Mouse (Mus musculus): Measurements from ENCODE around the gene Tsc22d3. TPM values are rescaled to one million over a fixed set of nuclear protein-coding genes. Genes with fewer than 3 reads are reported as not detected.
"Not testable (repeated sequence)": the region's sequence is repeated elsewhere in the genome, so short reads cannot be mapped to it uniquely, and the experiment has no call there.

Tsc22d3 gene
- polyA plus RNA-seq, 1 experiment from 2014 or later = 132 TPM

GRCm38 (mm10) chrX:140506436-140507180 lies 93.9 kb downstream of the Tsc22d3 start:
- WGBS = 77% methylated on average over 6 of the region's 6 CpGs
- no peaks in the 10 kb centered on the region for H3K9me3 ChIP-seq (replicated peaks)
- H3K9ac ChIP-seq (replicated peaks) = no peak overlapping the region
- no peak for ATAC-seq (ENCODE audit: low FRiP score)
- peaks cover 15% of the 10 kb centered on the region for H3K27me3 ChIP-seq (replicated peaks)
- H3K4me1 ChIP-seq = peaks cover 5% of the 10 kb centered on the region; the same call in 1 of the 2 replicates
- no peak overlapping the region for H3K4me3 ChIP-seq (replicated peaks)
- H3K27ac ChIP-seq (replicated peaks) = no peak overlapping the region
- H3K36me3 ChIP-seq = no peaks in the 10 kb centered on the region
- no peak overlapping the region for H3K4me2 ChIP-seq

DNA sequence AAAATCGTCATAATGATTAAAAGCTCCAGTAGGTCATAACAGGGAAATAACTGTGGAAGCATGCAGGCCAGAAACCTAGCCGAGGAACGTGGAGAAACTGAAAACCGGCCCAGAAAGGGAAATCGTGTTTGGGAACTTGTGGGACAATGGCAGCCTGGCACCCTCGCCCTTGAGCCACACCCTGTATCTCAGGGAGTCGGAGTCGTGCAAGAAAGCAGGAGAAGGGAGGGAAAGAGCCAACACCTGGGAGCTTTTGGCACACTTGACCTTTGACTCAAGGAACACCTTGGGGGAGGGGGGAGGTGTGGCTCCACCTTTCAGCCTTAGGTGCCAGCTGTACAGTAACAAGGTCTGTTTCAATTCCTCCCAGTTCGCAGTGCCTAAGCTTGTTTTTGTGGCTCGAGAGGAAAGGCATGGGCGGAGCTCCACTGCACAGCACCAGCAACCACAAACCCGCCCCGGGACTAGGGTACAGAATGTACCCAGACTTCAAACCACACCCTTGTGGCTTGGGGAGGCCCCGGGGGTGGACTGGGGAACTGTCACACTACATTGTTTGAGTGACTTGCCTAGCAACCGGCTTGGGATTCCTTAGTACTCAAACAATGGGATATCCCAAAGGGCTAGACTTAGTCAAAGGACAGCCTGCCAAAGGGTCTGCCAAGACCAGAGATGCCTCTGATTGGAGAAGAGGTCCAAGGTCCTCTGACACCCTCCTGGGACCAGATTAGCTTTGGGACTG lies 94.8 kb downstream of the Tsc22d3 start:
- Histone ChIP-seq H3K4me2 (no peak overlapping the region), H3K9me3 (replicated peaks) (no peaks in the 10 kb centered on the region), H3K27me3 (replicated peaks) (peaks cover 7% of the 10 kb centered on the region; the same call in 1 of the 2 replicates)

DNA sequence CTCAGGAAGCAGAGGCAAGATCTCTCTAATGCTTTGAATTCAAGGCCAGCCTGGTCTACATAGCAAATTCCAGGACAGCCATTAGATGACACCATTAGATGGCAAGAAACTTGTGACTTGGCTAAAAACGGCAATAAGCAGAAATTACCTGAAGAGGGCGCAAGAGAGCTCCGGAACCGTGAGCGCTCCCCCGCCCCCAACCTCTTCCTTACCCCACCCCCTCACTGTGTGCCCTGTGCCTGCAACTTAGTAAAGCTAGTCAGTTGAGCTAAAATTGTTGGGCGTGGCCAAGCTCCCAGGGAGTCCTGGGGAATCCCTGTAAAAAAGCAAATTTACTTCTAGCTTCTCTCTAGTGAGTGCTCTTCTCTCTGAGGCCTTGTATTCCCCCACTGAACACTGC lies 96.6 kb downstream of the Tsc22d3 start:
- 29% methylated on average over 7 of the region's 7 CpGs for WGBS
- no peak overlapping the region for H3K27ac ChIP-seq (replicated peaks)
- H3K4me2 ChIP-seq = no peak overlapping the region

More for the DNA sequence above, 94.8 kb downstream of the Tsc22d3 start:
- Histone ChIP-seq H3K4me3 (replicated peaks) (no peak overlapping the region), H3K9ac (replicated peaks) (no peak overlapping the region), H3K27ac (replicated peaks) (no peak overlapping the region), H3K4me1 (no peaks in the 10 kb centered on the region), H3K36me3 (no peaks in the 10 kb centered on the region)
- ATAC-seq (ENCODE audit: low FRiP score) = no peak
- WGBS = 57% methylated on average over 15 of the region's 15 CpGs

GRCm38 (mm10) chrX:140501401-140502301 lies 98.8 kb downstream of the Tsc22d3 start:
- WGBS = 69% methylated on average over 9 of the region's 9 CpGs
- H3K27me3 ChIP-seq (replicated peaks) = 0 out of 2 replicates have a peak, but pooled peaks cover 6% of the 10 kb centered on the region
- ATAC-seq (ENCODE audit: low FRiP score) = no peak

More for the DNA sequence above, 96.6 kb downstream of the Tsc22d3 start:
- no peak overlapping the region for H3K9ac ChIP-seq (replicated peaks)
- H3K4me3 ChIP-seq (replicated peaks) = no peak overlapping the region
- no peaks in the 10 kb centered on the region for H3K9me3 ChIP-seq (replicated peaks)
- H3K4me1 ChIP-seq = no peaks in the 10 kb centered on the region
- H3K27me3 ChIP-seq (replicated peaks) = 0 out of 2 replicates have a peak, but pooled peaks cover 10% of the 10 kb centered on the region
- no peak for ATAC-seq (ENCODE audit: low FRiP score)
- H3K36me3 ChIP-seq = no peaks in the 10 kb centered on the region

GRCm38 (mm10) chrX:140500306-140500705 lies 100.2 kb downstream of the Tsc22d3 start:
- no peak for ATAC-seq (ENCODE audit: low FRiP score)
- Histone ChIP-seq H3K9ac (replicated peaks) (no peak overlapping the region), H3K4me2 (no peak overlapping the region), H3K4me3 (replicated peaks) (no peak overlapping the region), H3K27ac (replicated peaks) (no peak overlapping the region), H3K4me1 (no peaks in the 10 kb centered on the region), H3K36me3 (no peaks in the 10 kb centered on the region), H3K27me3 (replicated peaks) (0 out of 2 replicates have a peak, but pooled peaks cover 6% of the 10 kb centered on the region), H3K9me3 (replicated peaks) (no peaks in the 10 kb centered on the region)
- WGBS = 86% methylated on average over 5 of the region's 5 CpGs

More at GRCm38 (mm10) chrX:140501401-140502301, 98.8 kb downstream of the Tsc22d3 start:
- H3K4me1 ChIP-seq = no peaks in the 10 kb centered on the region
- no peaks in the 10 kb centered on the region for H3K9me3 ChIP-seq (replicated peaks)
- H3K27ac ChIP-seq (replicated peaks) = no peak overlapping the region
- H3K36me3 ChIP-seq = no peaks in the 10 kb centered on the region
- no peak overlapping the region for H3K4me3 ChIP-seq (replicated peaks)
- H3K4me2 ChIP-seq = no peak overlapping the region
- no peak overlapping the region for H3K9ac ChIP-seq (replicated peaks)

DNA sequence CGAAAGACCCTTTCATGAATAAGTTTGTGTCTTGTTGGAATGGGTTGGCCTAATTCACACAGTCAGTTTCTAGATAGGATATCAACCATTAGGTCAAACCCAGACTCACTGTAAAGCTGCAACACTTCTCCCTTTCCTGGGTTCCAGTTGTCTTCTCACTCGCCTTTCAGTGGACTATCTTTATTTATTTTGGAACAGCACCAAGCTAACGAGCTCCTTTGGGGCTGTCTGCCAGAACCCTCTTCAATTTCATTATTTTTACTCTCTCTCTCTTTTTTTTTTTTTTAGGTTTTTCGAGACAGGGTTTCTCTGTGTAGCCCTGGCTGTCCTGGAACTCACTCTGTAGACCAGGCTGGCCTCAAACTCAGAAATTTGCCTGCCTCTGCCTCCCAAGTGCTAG lies 102.0 kb downstream of the Tsc22d3 start:
- WGBS = 73% methylated on average over 4 of the region's 4 CpGs
- peaks cover 11% of the 10 kb centered on the region; the same call in 1 of the 2 replicates for H3K27me3 ChIP-seq (replicated peaks)
- not testable (repeated sequence) for H3K9ac ChIP-seq (replicated peaks); H3K27ac ChIP-seq (replicated peaks); ATAC-seq (ENCODE audit: low FRiP score); H3K36me3 ChIP-seq; H3K4me1 ChIP-seq; H3K9me3 ChIP-seq (replicated peaks); H3K4me2 ChIP-seq; H3K4me3 ChIP-seq (replicated peaks)

- WGBS = 88% methylated on average over 6 of the region's 6 CpGs
- no peaks in the 10 kb centered on the region for H3K4me1 ChIP-seq
Observed at GRCm38 (mm10) chrX:140494170-140494569, 106.3 kb downstream of the Tsc22d3 start.

DNA sequence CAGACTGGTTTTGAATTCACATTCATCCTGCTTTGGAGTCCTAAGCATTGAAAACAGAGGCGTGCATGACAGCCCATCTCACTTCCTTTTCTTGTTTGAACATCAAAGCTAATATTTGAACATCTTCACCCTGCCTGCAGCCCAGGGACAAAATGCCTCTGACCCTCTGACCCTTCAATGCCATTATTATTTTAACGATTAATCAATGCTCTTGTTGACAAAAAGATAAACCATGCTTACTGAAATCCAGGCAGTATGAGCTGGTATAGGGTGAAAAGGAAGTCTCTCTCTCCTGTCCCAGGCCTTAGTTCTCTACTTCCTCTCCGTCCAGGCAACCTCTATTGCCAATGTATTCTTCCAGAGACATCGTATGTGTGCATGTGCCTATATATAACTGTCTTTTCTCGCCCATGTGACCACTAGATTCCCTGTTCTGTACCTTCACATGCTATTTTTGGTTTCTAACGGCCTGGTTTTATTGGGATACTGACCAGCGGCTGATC lies 106.9 kb downstream of the Tsc22d3 start:
- WGBS = 79% methylated on average over 7 of the region's 7 CpGs
- no peak overlapping the region for H3K27ac ChIP-seq (replicated peaks)
- H3K4me2 ChIP-seq = no peak overlapping the region
- H3K27me3 ChIP-seq (replicated peaks) = peaks cover 21% of the 10 kb centered on the region
- H3K9ac ChIP-seq (replicated peaks) = no peak overlapping the region
- no peaks in the 10 kb centered on the region for H3K4me1 ChIP-seq
- no peak overlapping the region for H3K4me3 ChIP-seq (replicated peaks)
- ATAC-seq (ENCODE audit: low FRiP score) = no peak
- no peaks in the 10 kb centered on the region for H3K36me3 ChIP-seq
- no peaks in the 10 kb centered on the region for H3K9me3 ChIP-seq (replicated peaks)

More at GRCm38 (mm10) chrX:140494170-140494569, 106.3 kb downstream of the Tsc22d3 start:
- H3K27me3 ChIP-seq (replicated peaks) = peaks cover 21% of the 10 kb centered on the region
- no peaks in the 10 kb centered on the region for H3K36me3 ChIP-seq
- no peak overlapping the region for H3K4me3 ChIP-seq (replicated peaks)
- no peak overlapping the region for H3K4me2 ChIP-seq
- H3K9me3 ChIP-seq (replicated peaks) = no peaks in the 10 kb centered on the region
- no peak overlapping the region for H3K27ac ChIP-seq (replicated peaks)
- H3K9ac ChIP-seq (replicated peaks) = no peak overlapping the region
- ATAC-seq (ENCODE audit: low FRiP score) = no peak

GRCm38 (mm10) chrX:140491884-140492571 lies 108.4 kb downstream of the Tsc22d3 start:
- Histone ChIP-seq H3K36me3 (no peaks in the 10 kb centered on the region), H3K27me3 (replicated peaks) (peaks cover 21% of the 10 kb centered on the region)

GRCm38 (mm10) chrX:140490203-140490602 lies 110.3 kb downstream of the Tsc22d3 start:
- peaks cover 26% of the 10 kb centered on the region for H3K27me3 ChIP-seq (replicated peaks)
- no peaks in the 10 kb centered on the region for H3K36me3 ChIP-seq
- no peaks in the 10 kb centered on the region for H3K4me1 ChIP-seq
- no peak for ATAC-seq (ENCODE audit: low FRiP score)
- H3K9ac ChIP-seq (replicated peaks) = no peak overlapping the region
- H3K4me2 ChIP-seq = no peak overlapping the region
- no peak overlapping the region for H3K27ac ChIP-seq (replicated peaks)
- no peaks in the 10 kb centered on the region for H3K9me3 ChIP-seq (replicated peaks)
- H3K4me3 ChIP-seq (replicated peaks) = no peak overlapping the region
- 86% methylated on average over 3 of the region's 3 CpGs for WGBS

More at GRCm38 (mm10) chrX:140491884-140492571, 108.4 kb downstream of the Tsc22d3 start:
- Histone ChIP-seq H3K4me1 (no peaks in the 10 kb centered on the region), H3K9ac (replicated peaks) (no peak overlapping the region), H3K4me2 (no peak overlapping the region), H3K27ac (replicated peaks) (no peak overlapping the region), H3K4me3 (replicated peaks) (no peak overlapping the region), H3K9me3 (replicated peaks) (no peaks in the 10 kb centered on the region)
- no peak for ATAC-seq (ENCODE audit: low FRiP score)
- 59% methylated on average over 10 of the region's 10 CpGs for WGBS

Measured in neural tube, embryonic 15.5 days (tissue).